Mouse (Mus musculus) inflammation-experienced regulatory T-cells, adult 16 weeks (primary cell): Measurements from ENCODE around the gene Tcp10c. TPM values are rescaled to one million over a fixed set of nuclear protein-coding genes. Genes with fewer than 3 reads are reported as not detected.

Experiments used
- polyA plus RNA-seq: library from polyadenylated mRNA; unstranded; fragments of 100-300 nt; shearing (Covaris generic); gene quantifications from one replicate; pipeline ENCODE4 v1.2.1, GENCODE M21; 2017

Tcp10c gene
- not detected for polyA plus RNA-seq

GRCm38 (mm10) chr17:13354521-13354920, at the start of gene Tcp10c:
Gene Tcp10c (plus strand): TSS chr17:13354572.

Other genes starting within 250 kb of the Tcp10c start
- not detected for gene Unc93a, start 222.8 kb upstream of the Tcp10c start, polyA plus RNA-seq
- gene Smok2a, start 133.4 kb upstream of the Tcp10c start, polyA plus RNA-seq = 0.18 TPM
- gene Smok2b, start 124.3 kb upstream of the Tcp10c start, polyA plus RNA-seq = 0.18 TPM